Mouse (Mus musculus) C2C12 (cell line): ENCODE results near the gene Grm7. TPM values are rescaled to one million over a fixed set of nuclear protein-coding genes. Genes with fewer than 3 reads are reported as not detected.
A peak's percentile ranks its signal among the peaks of the same experiment; 100 is the strongest.

ENCODE experiments used
- H3K27me3 ChIP-seq: one replicate; pipeline ENCODE4 v1.6.1; 2011; ENCODE audit not compliant: control insufficient read depth, insufficient read depth, insufficient read length
- H3K36me3 ChIP-seq: one replicate; pipeline ENCODE4 v1.6.1; 2011; ENCODE audit not compliant: control insufficient read depth, insufficient read depth
- H3K4me3 ChIP-seq: one replicate; pipeline ENCODE4 v1.5.1; 2011; ENCODE audit warnings: mild to moderate bottlenecking, control low read depth; ENCODE audit not compliant: poor library complexity, insufficient read depth, severe bottlenecking
- H3K79me2 ChIP-seq: one replicate; pipeline ENCODE4 v1.6.1; 2011; ENCODE audit not compliant: control insufficient read depth, insufficient read depth
- H3K79me3 ChIP-seq: one replicate; pipeline ENCODE4 v1.6.1; 2011; ENCODE audit warnings: low read depth, control low read depth
- H3ac ChIP-seq: one replicate; pipeline ENCODE3; 2011; ENCODE audit warnings: low read depth; ENCODE audit not compliant: control insufficient read depth, insufficient read length
- CEBPB ChIP-seq: IDR thresholded peaks from one replicate; pipeline ENCODE4 v1.6.1; 2011; ENCODE audit warnings: low read depth, mild to moderate bottlenecking, control low read depth, moderate library complexity
- CTCF ChIP-seq: IDR thresholded peaks from one replicate; pipeline ENCODE4 v1.5.1; 2011; ENCODE audit not compliant: control insufficient read depth, insufficient read depth, insufficient read length
- FOSL1 ChIP-seq: IDR thresholded peaks from one replicate; pipeline ENCODE4 v1.8.0; 2011; ENCODE audit warnings: mild to moderate bottlenecking, low read length; ENCODE audit not compliant: poor library complexity, insufficient read depth, severe bottlenecking
- MAX ChIP-seq: IDR thresholded peaks from one replicate; pipeline ENCODE4 v1.6.1; 2011; ENCODE audit warnings: mild to moderate bottlenecking, control low read depth
- MYOD1 ChIP-seq: IDR thresholded peaks from one replicate; pipeline ENCODE4 v1.6.1; 2011; ENCODE audit warnings: low read depth; ENCODE audit not compliant: control insufficient read depth, insufficient read length
- MYOG ChIP-seq: IDR thresholded peaks from one replicate; pipeline ENCODE4 v1.6.1; 2011; ENCODE audit not compliant: control insufficient read depth, insufficient read length; ENCODE audit errors: extremely low read depth
- USF1 ChIP-seq: IDR thresholded peaks from one replicate; pipeline ENCODE4 v1.6.1; 2011; ENCODE audit warnings: low read depth, mild to moderate bottlenecking, control low read depth, moderate library complexity
- polyA plus RNA-seq: library from polyadenylated mRNA; unstranded; fragments of >200 nt; fragmentation: generic; extraction: Trizol; gene quantifications from one replicate; pipeline ENCODE4 v1.2.1, GENCODE M21; 2012; ENCODE audit warnings: missing spikeins

The Grm7 gene
- polyA plus RNA-seq, 1 experiment, result 0.78 TPM

- no peaks in the 10 kb centered on the region for H3K79me2 ChIP-seq
- no peak overlapping the region for H3K4me3 ChIP-seq
- no peaks in the 10 kb centered on the region for H3K79me3 ChIP-seq
- TF ChIP-seq MYOD1 (no peak), MAX (no peak), CTCF (no peak), CEBPB (no peak), USF1 (no peak), MYOG (no peak), FOSL1 (no peak)
- no peak overlapping the region for H3ac ChIP-seq
- H3K36me3 ChIP-seq, result no peaks in the 10 kb centered on the region
- H3K27me3 ChIP-seq, result no peaks in the 10 kb centered on the region
Measured at GRCm38 (mm10) chr6:110982013-110982412, 336.6 kb downstream of the Grm7 start.

- H3K4me3 ChIP-seq, result no peak overlapping the region
- TF ChIP-seq MAX (no peak), CEBPB (no peak), MYOG (no peak), MYOD1 (no peak), CTCF (no peak), USF1 (no peak), FOSL1 (no peak)
- H3ac ChIP-seq, result no peak overlapping the region
- no peaks in the 10 kb centered on the region for H3K79me3 ChIP-seq
- no peaks in the 10 kb centered on the region for H3K27me3 ChIP-seq
- H3K36me3 ChIP-seq, result no peaks in the 10 kb centered on the region
- no peaks in the 10 kb centered on the region for H3K79me2 ChIP-seq
Measured at GRCm38 (mm10) chr6:111039099-111039498, 393.7 kb downstream of the Grm7 start.

GRCm38 (mm10) chr6:111045896-111046295 is 400.5 kb downstream of the Grm7 start:
- no peaks in the 10 kb centered on the region for H3K79me3 ChIP-seq
- TF ChIP-seq MYOG, result no peak
- no peak for TF ChIP-seq MYOD1
- TF ChIP-seq FOSL1, result no peak
- peak; percentile 69 for TF ChIP-seq MAX
- TF ChIP-seq USF1, result no peak
- no peaks in the 10 kb centered on the region for H3K27me3 ChIP-seq
- no peaks in the 10 kb centered on the region for H3K36me3 ChIP-seq
- H3ac ChIP-seq, result no peak overlapping the region
- H3K79me2 ChIP-seq, result no peaks in the 10 kb centered on the region
- no peak overlapping the region for H3K4me3 ChIP-seq

- H3K79me2 ChIP-seq, result no peaks in the 10 kb centered on the region
Measured at GRCm38 (mm10) chr6:111049247-111049646, 403.9 kb downstream of the Grm7 start.

GRCm38 (mm10) chr6:111054001-111054975 is 408.9 kb downstream of the Grm7 start:
- Histone ChIP-seq H3K4me3 (no peak overlapping the region), H3K79me2 (no peaks in the 10 kb centered on the region), H3ac (no peak overlapping the region), H3K79me3 (no peaks in the 10 kb centered on the region), H3K27me3 (no peaks in the 10 kb centered on the region), H3K36me3 (no peaks in the 10 kb centered on the region)
- TF ChIP-seq CEBPB (no peak), MYOG (no peak), MYOD1 (peak; percentile 76), FOSL1 (peak; percentile 70), USF1 (no peak), CTCF (no peak), MAX (peak; percentile 14)

More at GRCm38 (mm10) chr6:111049247-111049646, 403.9 kb downstream of the Grm7 start:
- no peaks in the 10 kb centered on the region for H3K27me3 ChIP-seq
- H3K4me3 ChIP-seq, result no peak overlapping the region
- no peaks in the 10 kb centered on the region for H3K36me3 ChIP-seq
- TF ChIP-seq MYOD1 (no peak), CTCF (no peak), MAX (no peak), CEBPB (no peak), MYOG (no peak), USF1 (no peak), FOSL1 (no peak)
- H3K79me3 ChIP-seq, result no peaks in the 10 kb centered on the region
- no peak overlapping the region for H3ac ChIP-seq
